Mouse (Mus musculus) urinary bladder, postnatal 10 days (tissue): ENCODE data around the gene Foxa2.

ENCODE experiments used
- DNase-seq: peaks from one replicate; pipeline ENCODE4 v3.0.0; 2022; ENCODE audit warnings: low spot score

Gene Foxa2

DNA sequence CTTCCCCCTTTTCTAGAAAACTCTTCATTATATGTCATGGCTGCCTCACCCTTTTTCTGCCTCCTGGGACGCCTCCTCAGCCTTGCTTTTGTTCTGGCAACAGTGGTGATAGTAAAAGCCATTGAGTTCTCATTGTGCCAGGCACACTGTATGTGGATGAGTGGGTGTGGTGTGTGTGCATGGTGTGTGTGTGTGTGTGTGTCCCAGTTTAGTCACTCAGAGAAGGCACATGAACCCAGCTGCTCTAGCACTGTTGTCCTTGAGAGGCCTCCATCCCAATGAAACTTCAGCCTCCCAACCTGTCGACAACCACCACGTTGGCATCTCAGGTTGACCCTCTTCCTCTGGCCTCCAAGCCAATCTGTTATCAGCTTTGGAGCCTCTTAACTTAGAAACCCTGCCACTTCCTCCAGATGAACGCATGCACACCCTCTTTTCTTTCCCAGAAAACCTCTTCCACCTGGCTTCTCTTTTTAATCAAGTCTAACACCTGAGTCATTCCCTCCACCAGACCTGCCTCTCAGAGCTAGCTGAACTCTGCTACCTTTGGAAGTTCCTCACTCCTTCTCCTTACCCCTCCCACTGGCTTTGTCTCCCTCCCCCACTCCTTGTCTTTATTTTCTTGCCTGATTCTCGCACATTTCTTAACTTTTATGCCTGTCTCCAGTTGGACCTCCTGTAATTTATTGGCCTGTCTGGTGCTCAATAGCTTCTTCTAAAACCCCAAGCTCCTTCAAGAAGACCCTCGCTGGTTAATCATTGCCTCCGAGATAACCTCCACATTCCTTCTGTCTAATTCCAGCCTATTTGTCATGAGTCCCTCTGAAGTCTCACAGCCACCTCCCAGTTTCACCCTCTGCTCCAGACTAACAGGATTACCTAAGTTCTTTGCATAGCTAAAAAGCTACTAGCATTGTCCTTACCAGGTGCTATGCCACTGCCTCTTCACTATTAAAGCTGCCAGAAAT, 41.9 kb downstream of the Foxa2 start:
- no peak for DNase-seq

DNA sequence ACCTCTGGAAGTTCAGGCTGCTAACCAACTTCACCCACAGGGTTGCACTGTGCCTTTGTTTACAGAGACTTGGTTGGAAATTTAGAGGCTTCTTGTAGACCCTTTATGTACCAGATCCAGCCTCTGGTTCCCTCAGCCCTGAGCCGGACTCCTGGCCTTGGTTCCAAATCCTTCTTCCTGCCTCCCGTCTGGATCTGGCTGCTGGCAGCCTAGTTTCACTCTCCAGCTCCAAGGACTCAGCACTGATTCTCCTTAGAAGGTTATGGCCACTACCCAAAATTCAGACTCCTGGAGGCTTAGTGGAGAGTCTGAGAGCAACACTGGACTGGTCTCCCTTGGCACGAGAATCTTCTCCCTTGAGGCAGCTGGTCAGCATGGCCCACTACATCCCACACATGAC, 43.3 kb downstream of the Foxa2 start:
- no peak for DNase-seq

DNA sequence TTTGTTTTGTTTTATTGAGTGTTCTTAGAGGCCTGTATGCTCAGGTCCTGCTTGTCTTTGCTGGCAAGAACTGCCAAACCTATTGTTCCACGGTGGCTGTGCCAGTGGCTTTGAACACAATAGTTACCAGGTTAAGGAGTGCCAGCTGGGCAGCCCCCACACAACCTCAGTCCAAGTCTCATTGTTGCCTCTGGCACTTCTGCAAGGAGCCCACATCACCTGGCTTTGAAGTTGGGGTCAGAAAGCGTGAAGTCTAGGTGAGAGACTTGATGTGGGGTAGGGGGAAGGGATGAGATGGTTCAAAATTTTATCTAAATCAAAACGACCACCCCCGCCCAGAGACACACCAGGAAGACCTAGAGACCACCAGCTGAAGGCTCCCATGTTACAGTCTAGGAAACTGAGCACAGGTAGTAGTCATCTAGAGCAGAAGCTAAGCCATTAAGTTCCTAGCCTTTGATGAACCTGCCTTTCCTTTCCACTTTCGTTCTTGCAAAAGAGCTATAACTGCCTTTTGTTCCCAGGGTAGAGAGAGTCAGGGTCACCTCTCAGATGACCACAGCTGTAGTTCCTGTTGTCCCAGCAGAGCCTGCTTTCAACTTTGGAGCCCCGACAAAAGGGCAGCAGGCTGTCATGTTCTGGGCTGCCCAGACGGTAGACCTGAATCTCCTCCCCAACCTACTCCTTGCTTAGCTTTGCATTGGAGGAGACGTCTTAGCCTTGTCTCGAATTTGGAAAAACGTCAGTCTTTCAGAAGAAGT, 48.4 kb downstream of the Foxa2 start:
- no peak for DNase-seq

DNA sequence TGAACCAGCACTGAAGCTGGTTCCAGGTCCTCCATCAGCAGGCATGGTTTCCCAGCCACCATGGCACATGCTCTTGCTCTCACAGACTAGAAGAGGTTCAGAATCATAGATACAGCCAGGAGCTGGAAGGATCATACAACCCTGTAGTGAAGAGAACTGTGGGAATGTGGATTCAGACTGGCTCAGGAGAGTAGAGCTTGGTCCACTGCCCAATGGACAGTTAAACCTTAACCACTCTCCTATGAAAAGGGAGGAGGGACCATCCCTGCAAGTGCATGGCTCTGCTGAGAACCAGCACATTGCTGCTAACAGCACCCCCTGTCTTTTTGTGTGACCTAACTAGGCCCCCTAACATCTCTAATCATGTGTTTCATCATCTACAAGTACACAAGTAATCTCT, 50.0 kb downstream of the Foxa2 start:
- DNase-seq: no peak

DNA sequence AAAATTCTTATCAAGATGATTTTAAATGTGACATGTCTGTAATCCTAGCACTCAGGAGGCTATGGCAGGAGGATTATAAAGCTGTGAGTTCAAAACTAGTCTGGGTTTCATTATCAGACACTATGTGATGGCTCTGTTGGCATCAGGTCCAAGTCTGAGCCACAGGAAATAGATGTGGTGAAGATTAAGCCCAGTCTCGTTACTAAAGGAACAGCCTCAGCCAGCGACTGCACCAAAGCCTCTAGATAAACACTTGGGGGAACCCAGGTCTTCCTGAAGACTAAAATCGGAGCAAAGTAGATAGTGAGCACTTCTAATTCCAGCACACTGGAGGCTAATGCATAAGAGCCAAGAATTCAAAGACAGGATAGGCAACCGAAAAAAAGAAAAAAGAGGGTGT, 52.9 kb downstream of the Foxa2 start:
- no peak for DNase-seq

DNA sequence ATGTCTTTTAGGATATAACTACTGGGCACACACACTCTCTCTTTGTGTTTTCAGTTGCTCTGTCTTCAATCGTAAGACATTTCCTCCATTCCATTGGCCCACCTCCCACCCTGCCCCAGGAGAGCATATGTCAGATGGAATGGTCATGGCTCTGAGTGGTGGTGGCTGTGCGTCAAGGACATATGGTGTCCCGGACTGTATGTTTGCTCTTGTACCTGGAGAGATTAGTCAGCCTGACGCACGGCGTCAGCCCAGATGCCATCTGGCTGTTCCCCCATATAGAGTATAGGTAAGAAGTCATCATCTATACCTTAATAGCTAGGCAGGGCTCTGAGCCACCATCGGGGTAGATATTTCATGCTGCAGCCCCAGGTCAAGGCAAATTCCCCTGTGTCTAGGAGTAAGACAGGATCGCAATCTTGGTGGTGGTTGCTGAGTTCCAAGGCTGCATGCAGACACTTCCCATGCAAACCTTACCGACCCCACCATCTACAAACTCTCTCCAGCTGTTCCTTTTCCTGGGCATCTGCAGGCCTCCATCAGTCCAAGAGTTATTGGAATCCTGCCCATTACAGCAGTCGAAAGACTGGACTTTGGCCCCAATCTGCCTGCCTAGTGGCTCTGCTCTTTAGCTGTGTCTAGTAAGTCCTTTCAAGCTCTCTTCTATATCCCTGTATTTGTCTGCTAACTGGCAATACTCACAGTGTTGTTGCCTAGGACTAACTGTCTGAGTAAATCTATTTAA, 53.7 kb downstream of the Foxa2 start:
- no peak for DNase-seq
